Mouse (Mus musculus) olfactory bulb, adult 2 months (tissue): ENCODE measurements around the gene Man1a.

Experiments
- CTCF ChIP-seq: fragments of 200-500 bp; IDR thresholded peaks from 2 replicates; pipeline ENCODE4 v1.5.1; 2012; ENCODE audit warnings: low read depth, mild to moderate bottlenecking, low read length, moderate library complexity; ENCODE audit not compliant: insufficient read depth
- POLR2A ChIP-seq: fragments of 200-500 bp; IDR thresholded peaks from 2 replicates; pipeline ENCODE4 v1.6.1; 2012; ENCODE audit warnings: mild to moderate bottlenecking, low read depth, low read length, moderate library complexity; ENCODE audit not compliant: insufficient read depth

- no peak for TF ChIP-seq CTCF
- no peak for TF ChIP-seq POLR2A
These were observed 186.9 kb downstream of the Man1a start for GRCm38 (mm10) chr10:53889512-53889911.
